Mouse (Mus musculus) frontal cortex, adult 2 months (tissue): ENCODE measurements around the gene Pih1d1. TPM values are rescaled to one million over a fixed set of nuclear protein-coding genes. Genes with fewer than 3 reads are reported as not detected.
A peak's percentile ranks its signal among the peaks of the same experiment; 100 is the strongest.
"Not testable (repeated sequence)": the region's sequence is repeated elsewhere in the genome, so short reads cannot be mapped to it uniquely, and the experiment has no call there.

Source experiments
- DNase-seq, 2 experiments: peaks; one replicate each; pipeline ENCODE4 v3.0.0; 2022; ENCODE audit warnings: low spot score in 1 of 2; ENCODE audit errors: extremely low spot score in 1 of 2
- polyA plus RNA-seq: library from polyadenylated mRNA; depleted of rRNA; stranded (reverse); fragments of >200 nt; gene quantifications from 2 replicates; pipeline ENCODE4 v1.2.3, GENCODE M21; 2012

Pih1d1 gene
- polyA plus RNA-seq, 1 experiment, result 61.5 TPM

- DNase-seq, result no peak
Measured at GRCm38 (mm10) chr7:45145460-45145859, 8.6 kb upstream of the Pih1d1 start.

- DNase-seq, result no peak
Measured at GRCm38 (mm10) chr7:45147267-45147666, 6.8 kb upstream of the Pih1d1 start.

GRCm38 (mm10) chr7:45147899-45148298 lies 6.2 kb upstream of the Pih1d1 start:
- DNase-seq, result no peak

GRCm38 (mm10) chr7:45148534-45149098 lies 5.5 kb upstream of the Pih1d1 start:
- no peak for DNase-seq

- no peak for DNase-seq
Measured at GRCm38 (mm10) chr7:45149545-45149944, 4.6 kb upstream of the Pih1d1 start.

GRCm38 (mm10) chr7:45150321-45150720 lies 3.8 kb upstream of the Pih1d1 start:
- no peak for DNase-seq

- no peak for DNase-seq
Measured at GRCm38 (mm10) chr7:45151303-45151702, 2.8 kb upstream of the Pih1d1 start.

- DNase-seq, result not testable (repeated sequence)
Measured at GRCm38 (mm10) chr7:45153052-45153451, 1.1 kb upstream of the Pih1d1 start.

GRCm38 (mm10) chr7:45153586-45153985 lies 517 bp upstream of the Pih1d1 start:
- DNase-seq, result no peak

GRCm38 (mm10) chr7:45154993-45155514 lies 951 bp downstream of the Pih1d1 start:
- DNase-seq, result no peak

GRCm38 (mm10) chr7:45155590-45155989 lies 1.5 kb downstream of the Pih1d1 start:
- DNase-seq, result no peak

GRCm38 (mm10) chr7:45156206-45156605 lies 2.1 kb downstream of the Pih1d1 start:
- DNase-seq, result no peak

GRCm38 (mm10) chr7:45157459-45157858 lies 3.4 kb downstream of the Pih1d1 start:
- peak in 1 of 2 experiments; percentile 74 for DNase-seq

GRCm38 (mm10) chr7:45158991-45159390 lies 4.9 kb downstream of the Pih1d1 start:
- no peak for DNase-seq

- DNase-seq, result no peak
Measured at GRCm38 (mm10) chr7:45160316-45160800, 6.3 kb downstream of the Pih1d1 start.

- DNase-seq, result no peak
Measured at GRCm38 (mm10) chr7:45160866-45161265, 6.8 kb downstream of the Pih1d1 start.

GRCm38 (mm10) chr7:45161612-45162473 lies 7.7 kb downstream of the Pih1d1 start:
- DNase-seq, result peak; percentile 93 to 95

GRCm38 (mm10) chr7:45162551-45162950 lies 8.4 kb downstream of the Pih1d1 start:
- peak in 1 of 2 experiments; percentile 41 for DNase-seq

GRCm38 (mm10) chr7:45162996-45163615 lies 9.0 kb downstream of the Pih1d1 start:
- DNase-seq, result no peak

GRCm38 (mm10) chr7:45163735-45164490 lies 9.8 kb downstream of the Pih1d1 start, which contains the start of gene Slc17a7:
Gene Slc17a7, plus strand, starts transcription at chr7:45163949.
- DNase-seq, result peak in 1 of 2 experiments; percentile 66
